Mouse (Mus musculus): ENCODE results near the gene Ppp2r1b. TPM values are rescaled to one million over a fixed set of nuclear protein-coding genes. Genes with fewer than 3 reads are reported as not detected.

Ppp2r1b gene
- polyA plus RNA-seq, 1 experiment from 2014 or later: 86.4 TPM

- 78% methylated on average over 2 of the region's 2 CpGs for WGBS
- H3K9me3 ChIP-seq (ENCODE audit: control insufficient read depth, low read length): no peaks in the 10 kb centered on the region
Measured at GRCm38 (mm10) chr9:50811746-50812145, 33.4 kb upstream of the Ppp2r1b start.

GRCm38 (mm10) chr9:50813796-50814195 is 31.3 kb upstream of the Ppp2r1b start:
- H3K36me3 ChIP-seq (ENCODE audit: control insufficient read depth, insufficient read depth): peaks cover 12% of the 10 kb centered on the region
- no peak overlapping the region for H3K27ac ChIP-seq (ENCODE audit: low read length)
- ATAC-seq: no peak
- H3K4me3 ChIP-seq (replicated peaks; ENCODE audit: low read length): no peak overlapping the region
- H3K9me3 ChIP-seq (ENCODE audit: control insufficient read depth, low read length): no peaks in the 10 kb centered on the region
- H3K9ac ChIP-seq (replicated peaks; ENCODE audit: low read depth, low read length): no peak overlapping the region
- H3K27me3 ChIP-seq (replicated peaks; ENCODE audit: control insufficient read depth, insufficient read depth, low read length): no peaks in the 10 kb centered on the region
- 92% methylated on average over 5 of the region's 5 CpGs for WGBS
- H3K4me1 ChIP-seq (replicated peaks; ENCODE audit: control insufficient read depth, insufficient read depth, low read length): no peaks in the 10 kb centered on the region
- no peak overlapping the region for H3K4me2 ChIP-seq (ENCODE audit: low read length)

More at GRCm38 (mm10) chr9:50811746-50812145, 33.4 kb upstream of the Ppp2r1b start:
- no peak overlapping the region for H3K9ac ChIP-seq (replicated peaks; ENCODE audit: low read depth, low read length)
- no peak overlapping the region for H3K27ac ChIP-seq (ENCODE audit: low read length)
- no peaks in the 10 kb centered on the region for H3K27me3 ChIP-seq (replicated peaks; ENCODE audit: control insufficient read depth, insufficient read depth, low read length)
- ATAC-seq: no peak
- H3K4me3 ChIP-seq (replicated peaks; ENCODE audit: low read length): no peak overlapping the region
- no peaks in the 10 kb centered on the region for H3K4me1 ChIP-seq (replicated peaks; ENCODE audit: control insufficient read depth, insufficient read depth, low read length)
- peaks cover 14% of the 10 kb centered on the region for H3K36me3 ChIP-seq (ENCODE audit: control insufficient read depth, insufficient read depth)
- no peak overlapping the region for H3K4me2 ChIP-seq (ENCODE audit: low read length)

DNA sequence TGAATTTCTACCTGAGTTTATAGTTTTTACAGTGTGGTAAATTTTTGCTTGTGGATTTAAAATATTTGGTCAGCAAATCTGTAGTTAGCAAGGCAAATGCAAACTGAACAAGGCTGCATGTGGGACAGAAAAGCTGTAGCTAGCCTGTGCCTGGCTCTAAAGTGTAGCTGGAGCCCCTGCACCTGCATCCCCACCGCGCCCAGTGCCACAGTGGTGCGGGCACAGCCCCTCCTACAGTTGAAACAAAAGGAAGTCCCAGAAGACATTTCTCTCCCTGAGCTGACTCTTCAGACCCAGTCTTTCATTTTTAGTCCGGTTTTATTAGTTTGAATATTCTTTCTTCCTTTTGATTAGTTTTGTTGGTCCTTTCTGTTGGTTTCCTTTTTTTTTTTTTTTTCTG is 29.4 kb upstream of the Ppp2r1b start:
- H3K27ac ChIP-seq (ENCODE audit: low read length): no peak overlapping the region
- no peaks in the 10 kb centered on the region for H3K27me3 ChIP-seq (replicated peaks; ENCODE audit: control insufficient read depth, insufficient read depth, low read length)
- ATAC-seq: no peak
- no peak overlapping the region for H3K9ac ChIP-seq (replicated peaks; ENCODE audit: low read depth, low read length)
- H3K4me3 ChIP-seq (replicated peaks; ENCODE audit: low read length): no peak overlapping the region
- no peak overlapping the region for H3K4me2 ChIP-seq (ENCODE audit: low read length)
- WGBS: 98% methylated on average over 4 of the region's 4 CpGs
- no peaks in the 10 kb centered on the region for H3K4me1 ChIP-seq (replicated peaks; ENCODE audit: control insufficient read depth, insufficient read depth, low read length)
- H3K36me3 ChIP-seq (ENCODE audit: control insufficient read depth, insufficient read depth): peaks cover 13% of the 10 kb centered on the region
- H3K9me3 ChIP-seq (ENCODE audit: control insufficient read depth, low read length): no peaks in the 10 kb centered on the region

GRCm38 (mm10) chr9:50816512-50816911 is 28.6 kb upstream of the Ppp2r1b start:
- no peaks in the 10 kb centered on the region for H3K4me1 ChIP-seq (replicated peaks; ENCODE audit: control insufficient read depth, insufficient read depth, low read length)
- H3K9me3 ChIP-seq (ENCODE audit: control insufficient read depth, low read length): no peaks in the 10 kb centered on the region
- no peak for ATAC-seq
- peaks cover 13% of the 10 kb centered on the region for H3K36me3 ChIP-seq (ENCODE audit: control insufficient read depth, insufficient read depth)
- H3K27ac ChIP-seq (ENCODE audit: low read length): no peak overlapping the region
- 97% methylated on average over 1 of the region's 1 CpGs for WGBS
- H3K4me2 ChIP-seq (ENCODE audit: low read length): no peak overlapping the region
- H3K4me3 ChIP-seq (replicated peaks; ENCODE audit: low read length): no peak overlapping the region
- H3K27me3 ChIP-seq (replicated peaks; ENCODE audit: control insufficient read depth, insufficient read depth, low read length): no peaks in the 10 kb centered on the region
- no peak overlapping the region for H3K9ac ChIP-seq (replicated peaks; ENCODE audit: low read depth, low read length)

DNA sequence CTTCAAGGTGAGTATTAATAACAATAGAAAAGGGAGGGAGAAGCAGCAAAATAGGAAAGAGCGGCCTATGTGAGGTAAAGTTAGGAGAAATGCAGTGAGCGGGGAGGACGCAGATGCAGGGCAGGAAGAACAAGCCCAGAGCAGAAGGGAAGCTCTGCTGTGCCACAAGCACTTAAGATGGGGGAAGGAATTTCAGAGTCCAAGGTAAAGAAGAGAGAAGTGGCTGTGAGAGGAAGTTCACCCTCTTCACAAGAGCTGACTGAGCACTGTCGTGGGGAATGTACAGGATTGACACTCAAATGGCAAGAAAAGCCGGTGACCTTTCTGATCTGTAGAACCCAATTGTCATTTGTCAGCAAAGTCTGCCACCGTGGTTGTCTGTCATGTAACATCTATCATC is 27.1 kb upstream of the Ppp2r1b start:
- Histone ChIP-seq H3K4me3 (replicated peaks; ENCODE audit: low read length) (no peak overlapping the region), H3K36me3 (ENCODE audit: control insufficient read depth, insufficient read depth) (peaks cover 13% of the 10 kb centered on the region), H3K27ac (ENCODE audit: low read length) (no peak overlapping the region), H3K4me1 (replicated peaks; ENCODE audit: control insufficient read depth, insufficient read depth, low read length) (no peaks in the 10 kb centered on the region), H3K9ac (replicated peaks; ENCODE audit: low read depth, low read length) (no peak overlapping the region), H3K9me3 (ENCODE audit: control insufficient read depth, low read length) (no peaks in the 10 kb centered on the region), H3K27me3 (replicated peaks; ENCODE audit: control insufficient read depth, insufficient read depth, low read length) (no peaks in the 10 kb centered on the region), H3K4me2 (ENCODE audit: low read length) (no peak overlapping the region)
- ATAC-seq: no peak
- 93% methylated on average over 6 of the region's 6 CpGs for WGBS

DNA sequence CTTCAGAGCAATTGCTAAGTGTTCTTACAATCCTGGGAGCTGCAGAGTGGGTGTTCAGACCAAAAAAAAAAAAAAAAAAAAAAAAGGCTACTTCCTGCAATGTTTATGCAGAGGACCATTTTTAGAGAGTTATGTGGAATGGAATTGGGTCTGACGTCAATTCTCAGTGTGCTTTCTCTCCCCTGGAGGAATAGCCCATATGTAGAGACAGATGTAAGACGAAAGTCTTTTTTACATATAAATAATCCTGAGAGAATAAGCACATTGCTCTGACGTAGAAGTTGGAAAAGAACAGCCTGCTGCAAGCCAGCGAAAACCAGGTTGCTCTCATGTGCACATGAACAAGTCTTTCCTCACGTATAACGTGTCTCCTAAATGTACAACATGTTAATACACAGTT is 25.4 kb upstream of the Ppp2r1b start:
- WGBS: 78% methylated on average over 6 of the region's 6 CpGs
- no peak overlapping the region for H3K27ac ChIP-seq (ENCODE audit: low read length)
- H3K9me3 ChIP-seq (ENCODE audit: control insufficient read depth, low read length): no peaks in the 10 kb centered on the region
- H3K4me2 ChIP-seq (ENCODE audit: low read length): no peak overlapping the region
- no peak overlapping the region for H3K4me3 ChIP-seq (replicated peaks; ENCODE audit: low read length)
- peaks cover 11% of the 10 kb centered on the region for H3K36me3 ChIP-seq (ENCODE audit: control insufficient read depth, insufficient read depth)
- H3K4me1 ChIP-seq (replicated peaks; ENCODE audit: control insufficient read depth, insufficient read depth, low read length): no peaks in the 10 kb centered on the region
- H3K9ac ChIP-seq (replicated peaks; ENCODE audit: low read depth, low read length): no peak overlapping the region
- no peak for ATAC-seq
- no peaks in the 10 kb centered on the region for H3K27me3 ChIP-seq (replicated peaks; ENCODE audit: control insufficient read depth, insufficient read depth, low read length)

DNA sequence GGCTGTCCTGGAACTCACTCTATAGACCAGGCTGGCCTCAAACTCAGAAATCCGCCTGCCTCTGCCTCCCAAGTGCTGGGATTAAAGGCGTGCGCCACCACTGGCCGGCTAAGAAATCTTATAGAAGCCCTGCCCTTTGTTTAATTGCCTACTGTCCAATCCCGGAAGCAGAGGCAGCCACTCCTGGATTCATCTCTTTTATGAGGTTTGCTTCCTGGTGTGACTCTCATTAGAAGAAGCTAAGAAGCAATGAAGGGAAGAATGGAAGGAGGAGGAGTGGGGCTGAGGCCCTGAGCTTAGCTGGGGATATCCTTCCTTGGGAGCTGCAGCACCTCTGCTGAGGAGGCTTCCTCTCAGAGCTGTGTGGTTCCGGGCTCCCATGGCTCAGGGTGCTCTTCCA is 23.4 kb upstream of the Ppp2r1b start:
- peaks cover 8% of the 10 kb centered on the region for H3K36me3 ChIP-seq (ENCODE audit: control insufficient read depth, insufficient read depth)
- H3K9ac ChIP-seq (replicated peaks; ENCODE audit: low read depth, low read length): no peak overlapping the region
- no peak overlapping the region for H3K4me2 ChIP-seq (ENCODE audit: low read length)
- 89% methylated on average over 6 of the region's 6 CpGs for WGBS
- no peaks in the 10 kb centered on the region for H3K4me1 ChIP-seq (replicated peaks; ENCODE audit: control insufficient read depth, insufficient read depth, low read length)
- H3K9me3 ChIP-seq (ENCODE audit: control insufficient read depth, low read length): no peaks in the 10 kb centered on the region
- no peak overlapping the region for H3K4me3 ChIP-seq (replicated peaks; ENCODE audit: low read length)
- no peaks in the 10 kb centered on the region for H3K27me3 ChIP-seq (replicated peaks; ENCODE audit: control insufficient read depth, insufficient read depth, low read length)
- ATAC-seq: no peak
- H3K27ac ChIP-seq (ENCODE audit: low read length): no peak overlapping the region

DNA sequence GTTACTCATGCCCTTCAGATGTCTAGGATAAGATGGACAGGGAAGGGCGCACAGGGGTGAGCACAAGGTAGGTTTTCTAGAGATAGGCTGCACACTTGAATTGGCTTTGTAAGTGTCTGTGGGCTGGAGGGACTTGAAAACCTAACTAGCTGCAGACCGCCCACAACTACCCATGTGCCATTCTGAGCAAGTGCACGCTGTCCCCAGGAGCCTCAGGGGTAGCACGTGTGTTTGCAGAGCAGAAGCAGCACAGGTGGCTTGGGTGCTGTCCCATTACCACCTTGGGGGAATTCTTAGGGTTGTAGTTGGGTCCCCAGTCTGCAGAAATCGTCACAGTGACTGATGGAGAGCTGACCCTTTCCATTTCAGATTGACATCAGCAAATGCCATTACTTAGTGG is 22.9 kb upstream of the Ppp2r1b start:
- H3K27ac ChIP-seq (ENCODE audit: low read length): no peak overlapping the region
- no peaks in the 10 kb centered on the region for H3K27me3 ChIP-seq (replicated peaks; ENCODE audit: control insufficient read depth, insufficient read depth, low read length)
- H3K36me3 ChIP-seq (ENCODE audit: control insufficient read depth, insufficient read depth): peaks cover 7% of the 10 kb centered on the region
- H3K9ac ChIP-seq (replicated peaks; ENCODE audit: low read depth, low read length): no peak overlapping the region
- H3K4me1 ChIP-seq (replicated peaks; ENCODE audit: control insufficient read depth, insufficient read depth, low read length): no peaks in the 10 kb centered on the region
- 96% methylated on average over 5 of the region's 5 CpGs for WGBS
- no peak for ATAC-seq
- no peak overlapping the region for H3K4me3 ChIP-seq (replicated peaks; ENCODE audit: low read length)
- no peaks in the 10 kb centered on the region for H3K9me3 ChIP-seq (ENCODE audit: control insufficient read depth, low read length)
- H3K4me2 ChIP-seq (ENCODE audit: low read length): no peak overlapping the region

- Histone ChIP-seq H3K4me1 (replicated peaks; ENCODE audit: control insufficient read depth, insufficient read depth, low read length) (no peaks in the 10 kb centered on the region), H3K4me3 (replicated peaks; ENCODE audit: low read length) (no peak overlapping the region), H3K36me3 (ENCODE audit: control insufficient read depth, insufficient read depth) (peaks cover 9% of the 10 kb centered on the region), H3K9ac (replicated peaks; ENCODE audit: low read depth, low read length) (no peak overlapping the region), H3K27ac (ENCODE audit: low read length) (no peak overlapping the region), H3K4me2 (ENCODE audit: low read length) (no peak overlapping the region), H3K9me3 (ENCODE audit: control insufficient read depth, low read length) (no peaks in the 10 kb centered on the region), H3K27me3 (replicated peaks; ENCODE audit: control insufficient read depth, insufficient read depth, low read length) (no peaks in the 10 kb centered on the region)
- 95% methylated on average over 11 of the region's 11 CpGs for WGBS
- no peak for ATAC-seq
Measured at GRCm38 (mm10) chr9:50823779-50824453, 21.2 kb upstream of the Ppp2r1b start.

DNA sequence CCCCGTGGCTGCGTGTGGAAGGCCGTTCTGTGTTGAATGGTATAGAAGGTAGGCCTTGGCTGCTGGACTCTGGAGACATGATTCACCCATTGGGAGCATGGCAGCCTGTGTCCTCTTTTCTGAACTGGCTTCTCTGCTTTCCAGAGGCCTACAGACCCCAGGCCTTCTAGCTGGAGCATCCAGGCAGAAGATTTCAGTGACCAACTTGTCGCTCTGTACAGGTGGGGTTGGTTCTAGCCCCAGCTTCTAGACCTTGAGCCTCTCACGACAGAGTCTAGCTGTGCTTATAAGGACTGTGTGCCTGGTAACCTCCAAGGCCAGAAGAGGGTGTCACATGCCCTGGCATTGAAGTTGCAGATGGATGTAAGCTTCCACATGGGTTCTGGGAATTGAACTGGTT is 13.6 kb upstream of the Ppp2r1b start:
- Histone ChIP-seq H3K4me2 (ENCODE audit: low read length) (no peak overlapping the region), H3K36me3 (ENCODE audit: control insufficient read depth, insufficient read depth) (0 out of 2 replicates have a peak, but pooled peaks cover 3% of the 10 kb centered on the region), H3K4me1 (replicated peaks; ENCODE audit: control insufficient read depth, insufficient read depth, low read length) (no peaks in the 10 kb centered on the region), H3K4me3 (replicated peaks; ENCODE audit: low read length) (no peak overlapping the region), H3K9ac (replicated peaks; ENCODE audit: low read depth, low read length) (no peak overlapping the region), H3K27ac (ENCODE audit: low read length) (no peak overlapping the region), H3K27me3 (replicated peaks; ENCODE audit: control insufficient read depth, insufficient read depth, low read length) (no peaks in the 10 kb centered on the region), H3K9me3 (ENCODE audit: control insufficient read depth, low read length) (no peaks in the 10 kb centered on the region)
- 90% methylated on average over 5 of the region's 5 CpGs for whole genome bisulfite sequencing
- ATAC-seq: no peak
